Mouse (Mus musculus): ENCODE results near the gene Gdpgp1.

DNA sequence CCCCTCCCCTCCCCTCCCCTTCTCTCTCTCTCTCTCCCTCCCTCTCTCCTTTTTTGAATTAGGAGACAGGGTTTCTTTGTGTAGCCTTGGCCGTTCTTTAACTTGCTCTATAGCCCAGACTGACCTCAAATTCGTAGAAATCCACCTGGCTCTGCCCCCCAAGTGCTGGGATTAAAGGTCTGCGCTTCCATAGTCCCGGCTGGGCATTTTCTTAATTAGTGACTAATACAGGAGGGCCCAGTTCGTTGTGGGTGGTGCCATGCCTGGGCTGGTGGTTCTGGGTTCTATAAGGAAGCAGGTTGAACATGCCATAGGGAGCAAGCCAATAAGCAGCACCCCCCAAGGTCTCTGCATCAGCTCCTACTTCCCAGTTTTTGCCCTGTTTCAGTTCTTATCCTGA is 48.7 kb upstream of the Gdpgp1 start:
- TF ChIP-seq EP300 (IDR thresholded peaks at IDR 0.05; ENCODE audit: low read depth) (no peak), CTCF (IDR thresholded peaks at IDR 0.05; ENCODE audit: low read depth) (no peak)

Data from heart, postnatal 0 days (tissue).